Mouse (Mus musculus): ENCODE results near the gene Smco2.

GRCm38 (mm10) chr6:146879856-146880255 lies 30.0 kb downstream of the Smco2 start:
- TF ChIP-seq CTCF (IDR thresholded peaks at IDR 0.05; ENCODE audit: borderline replicate concordance, control insufficient read depth, extremely low read depth, insufficient read depth, low read length, poor library complexity) (no peak), POLR2A (IDR thresholded peaks at IDR 0.05; ENCODE audit: control insufficient read depth, extremely low read depth, insufficient read depth, low read length, poor library complexity) (no peak)

Measured in thymus, adult 2 months (tissue).